Mouse (Mus musculus) liver, embryonic 11.5 days (tissue): ENCODE data around the gene Prcc. TPM values are rescaled to one million over a fixed set of nuclear protein-coding genes. Genes with fewer than 3 reads are reported as not detected.
"Not testable (repeated sequence)": the region's sequence is repeated elsewhere in the genome, so short reads cannot be mapped to it uniquely, and the experiment has no call there.

Source experiments
- ATAC-seq: fragments of 200-750 bp; cut with Nextera tagmentation; replicated peaks from 2 replicates; pipeline ENCODE4 v1.8.0; 2017; ENCODE audit warnings: moderate number of reproducible peaks, mild to moderate bottlenecking, moderate TSS enrichment, moderate library complexity; ENCODE audit not compliant: low FRiP score
- DNase-seq: peaks from one replicate; pipeline ENCODE4 v3.0.0-alpha.2; 2017; ENCODE audit warnings: low spot score
- H3K27ac ChIP-seq: fragments of 300-500 bp; sonication (generic); 2 replicates; pipeline ENCODE4 v1.5.1; 2014; ENCODE audit warnings: mild to moderate bottlenecking, low read depth, low read length, control low read depth
- H3K27me3 ChIP-seq: fragments of 300-500 bp; sonication (generic); replicated peaks from 2 replicates; pipeline ENCODE4 v1.6.1; 2014; ENCODE audit warnings: low read length, mixed read lengths; ENCODE audit not compliant: control insufficient read depth, insufficient read depth
- H3K36me3 ChIP-seq: fragments of 300-500 bp; sonication (generic); 2 replicates; pipeline ENCODE4 v1.6.1; 2014; ENCODE audit warnings: mild to moderate bottlenecking, low read length, moderate library complexity, mixed read lengths; ENCODE audit not compliant: control insufficient read depth, insufficient read depth
- H3K4me1 ChIP-seq: fragments of 300-500 bp; sonication (generic); replicated peaks from 2 replicates; pipeline ENCODE4 v1.6.1; 2014; ENCODE audit warnings: low read length, mixed read lengths; ENCODE audit not compliant: control insufficient read depth, insufficient read depth
- H3K4me2 ChIP-seq: fragments of 300-500 bp; sonication (generic); 2 replicates; pipeline ENCODE4 v1.6.1; 2014; ENCODE audit warnings: mild to moderate bottlenecking, control low read depth, moderate library complexity
- H3K4me3 ChIP-seq: fragments of 300-500 bp; sonication (generic); 2 replicates; pipeline ENCODE4 v1.5.1; 2014; ENCODE audit warnings: low read depth, low read length, control low read depth
- H3K9ac ChIP-seq: fragments of 300-500 bp; sonication (generic); 2 replicates; pipeline ENCODE4 v1.6.1; 2014; ENCODE audit warnings: low read depth, low read length, control low read depth
- H3K9me3 ChIP-seq: fragments of 300-500 bp; sonication (generic); 2 replicates; pipeline ENCODE4 v1.6.1; 2016; ENCODE audit warnings: low read length, inconsistent platforms, mixed read lengths; ENCODE audit not compliant: control insufficient read depth
- WGBS: fragments of 180-500 bp; shearing (Covaris S2); extraction: QIAGEN DNeasy Blood & Tissue Kit; methylation state at CpG from one replicate; pipeline ENCODE4 v1.1.7; 2014; 5-methylcytosine and 5-hydroxymethylcytosine counted together
- polyA plus RNA-seq: library from polyadenylated mRNA; unstranded; fragments of >200 nt; fragmentation: Nextera tagmentation; extraction: Ambion mirVana; gene quantifications from 2 replicates; pipeline ENCODE4 v1.2.1, GENCODE M21; 2014

Prcc gene
- polyA plus RNA-seq, 1 experiment from 2014 or later, result 15.6 TPM

- no peaks in the 10 kb centered on the region for H3K9me3 ChIP-seq
- 44% methylated on average over 2 of the region's 2 CpGs for WGBS
- H3K4me3 ChIP-seq, result peak overlapping the region; percentile 100
- ATAC-seq (no peak), DNase-seq (no peak)
- H3K4me1 ChIP-seq, result peaks cover 56% of the 10 kb centered on the region
- no peaks in the 10 kb centered on the region for H3K27me3 ChIP-seq
- peaks cover 10% of the 10 kb centered on the region for H3K36me3 ChIP-seq
- H3K9ac ChIP-seq, result peak overlapping the region; percentile 100
- H3K4me2 ChIP-seq, result peak overlapping the region; percentile 86
- H3K27ac ChIP-seq, result peak overlapping the region; percentile 99
Observed at GRCm38 (mm10) chr3:87909381-87909780, 24.0 kb upstream of the Prcc start.

- Histone ChIP-seq H3K4me3 (peak overlapping the region; percentile 100), H3K4me2 (peak overlapping the region; percentile 86), H3K9me3 (no peaks in the 10 kb centered on the region), H3K27me3 (no peaks in the 10 kb centered on the region), H3K27ac (peak overlapping the region; percentile 99), H3K9ac (peak overlapping the region; percentile 100), H3K36me3 (peaks cover under 1% of the 10 kb centered on the region; the same call in 1 of the 2 replicates), H3K4me1 (peaks cover 58% of the 10 kb centered on the region)
- DNase-seq (no peak), ATAC-seq (no peak)
- 3% methylated on average over 1 of the region's 1 CpGs for WGBS
Observed at GRCm38 (mm10) chr3:87907906-87908305, 22.5 kb upstream of the Prcc start.

- peak overlapping the region; percentile 100 for H3K9ac ChIP-seq
- H3K36me3 ChIP-seq, result no peaks in the 10 kb centered on the region; the same call in 1 of the 2 replicates
- ATAC-seq, result 0 out of 2 replicates have a peak, but pooled peaks have one; percentile 8
- H3K9me3 ChIP-seq, result no peaks in the 10 kb centered on the region
- DNase-seq, result peak; percentile 64
- H3K27me3 ChIP-seq, result no peaks in the 10 kb centered on the region
- H3K4me3 ChIP-seq, result peak overlapping the region; percentile 100
- WGBS, result under 1% methylated on average over 25 of the region's 27 CpGs
- peak overlapping the region; percentile 86 for H3K4me2 ChIP-seq
- peaks cover 54% of the 10 kb centered on the region for H3K4me1 ChIP-seq
- H3K27ac ChIP-seq, result peak overlapping the region; percentile 99
Observed at GRCm38 (mm10) chr3:87906981-87907857, 21.8 kb upstream of the Prcc start.

GRCm38 (mm10) chr3:87906601-87906980, 21.2 kb upstream of the Prcc start:
- peak overlapping the region; percentile 100 for H3K9ac ChIP-seq
- H3K4me2 ChIP-seq, result peak overlapping the region; percentile 86
- WGBS, result 0% methylated on average over 40 of the region's 47 CpGs
- ATAC-seq, result no peak
- H3K4me1 ChIP-seq, result peaks cover 54% of the 10 kb centered on the region
- H3K27ac ChIP-seq, result peak overlapping the region; percentile 99
- peak overlapping the region; percentile 100 for H3K4me3 ChIP-seq
- H3K36me3 ChIP-seq, result no peaks in the 10 kb centered on the region; the same call in 1 of the 2 replicates
- H3K27me3 ChIP-seq, result no peaks in the 10 kb centered on the region
- DNase-seq, result peak; percentile 64
- H3K9me3 ChIP-seq, result no peaks in the 10 kb centered on the region

- H3K36me3 ChIP-seq, result no peaks in the 10 kb centered on the region; the same call in 1 of the 2 replicates
- no peaks in the 10 kb centered on the region for H3K27me3 ChIP-seq
- H3K9me3 ChIP-seq, result no peaks in the 10 kb centered on the region
- peak within 1 kb of the TSS; percentile 99 for H3K27ac ChIP-seq
- WGBS, result under 1% methylated on average over 57 of the region's 57 CpGs
- peak within 1 kb of the TSS; percentile 100 for H3K9ac ChIP-seq
- peak within 1 kb of the TSS; percentile 86 for H3K4me2 ChIP-seq
- ATAC-seq (peak; percentile 88), DNase-seq (peak; percentile 95)
- peak within 1 kb of the TSS; percentile 100 for H3K4me3 ChIP-seq
- peaks cover 50% of the 10 kb centered on the region for H3K4me1 ChIP-seq
Observed at GRCm38 (mm10) chr3:87905880-87906485, 20.6 kb upstream of the Prcc start, which contains the start of gene Hdgf. Hdgf (plus strand) TSS chr3:87906321.

- no peak for DNase-seq
- Histone ChIP-seq H3K9me3 (no peaks in the 10 kb centered on the region), H3K27me3 (no peaks in the 10 kb centered on the region), H3K4me3 (no peak overlapping the region), H3K4me1 (peaks cover 35% of the 10 kb centered on the region), H3K36me3 (no peaks in the 10 kb centered on the region; the same call in 1 of the 2 replicates), H3K27ac (peak overlapping the region; percentile 79), H3K4me2 (no peak overlapping the region; the same call in 1 of the 2 replicates), H3K9ac (0 out of 2 replicates have a peak overlapping the region, but pooled peaks have one; percentile 43)
- WGBS, result 60% methylated on average over 5 of the region's 5 CpGs
- no peak for ATAC-seq
Observed at GRCm38 (mm10) chr3:87903821-87904220, 18.4 kb upstream of the Prcc start.

GRCm38 (mm10) chr3:87901959-87902358, 16.6 kb upstream of the Prcc start:
- ATAC-seq, H3K9me3 ChIP-seq, H3K27me3 ChIP-seq, DNase-seq, H3K36me3 ChIP-seq, H3K4me3 ChIP-seq: not testable (repeated sequence)
- Histone ChIP-seq H3K4me1 (peaks cover 22% of the 10 kb centered on the region), H3K27ac (peak overlapping the region; percentile 98), H3K4me2 (peak overlapping the region; percentile 66), H3K9ac (peak overlapping the region; percentile 47)
- WGBS, result 62% methylated on average over 6 of the region's 6 CpGs

GRCm38 (mm10) chr3:87901036-87901624, 15.7 kb upstream of the Prcc start:
- peak overlapping the region; percentile 49 for H3K4me3 ChIP-seq
- WGBS, result 18% methylated on average over 1 of the region's 1 CpGs
- H3K4me1 ChIP-seq, result peaks cover 22% of the 10 kb centered on the region
- ATAC-seq (peak; percentile 89), DNase-seq (peak; percentile 66)
- H3K4me2 ChIP-seq, result peak overlapping the region; percentile 66
- no peaks in the 10 kb centered on the region for H3K27me3 ChIP-seq
- H3K9ac ChIP-seq, result peak overlapping the region; percentile 59
- no peaks in the 10 kb centered on the region for H3K36me3 ChIP-seq
- no peaks in the 10 kb centered on the region for H3K9me3 ChIP-seq
- H3K27ac ChIP-seq, result peak overlapping the region; percentile 98
